Mouse (Mus musculus): ENCODE data around the gene Gm42669.

- no peak for TF ChIP-seq POLR2A (IDR thresholded peaks at IDR 0.05; ENCODE audit: borderline replicate concordance, low read depth, low read length)
- no peak for TF ChIP-seq CTCF (IDR thresholded peaks at IDR 0.05; ENCODE audit: low read depth, low read length)
These were observed 110.6 kb downstream of the Gm42669 start for GRCm38 (mm10) chr5:107617986-107618385.

Data from bone marrow macrophage, adult 2 months (primary cell).